Mouse (Mus musculus) heart, postnatal 4 days (tissue): ENCODE measurements around the gene Abcb10. TPM values are rescaled to one million over a fixed set of nuclear protein-coding genes. Genes with fewer than 3 reads are reported as not detected.
A peak's percentile ranks its signal among the peaks of the same experiment; 100 is the strongest.
"Not testable (repeated sequence)": the region's sequence is repeated elsewhere in the genome, so short reads cannot be mapped to it uniquely, and the experiment has no call there.

Experiments used
- DNase-seq: peaks from one replicate; pipeline ENCODE4 v3.0.0; 2021
- total RNA-seq, 2 experiments: library from RNA; stranded (reverse); gene quantifications; 2 replicates each; pipeline ENCODE4 v1.2.3; 2021

Abcb10 gene
- total RNA-seq, result 10 to 100 TPM; 36.9 to 37.8 TPM

GRCm38 (mm10) chr8:123982826-123983400 is at the start of gene Abcb10:
Gene Abcb10 (minus strand): TSS chr8:123983122.
- DNase-seq, result peak; percentile 93

- DNase-seq, result no peak
Measured at GRCm38 (mm10) chr8:124027831-124028230, 44.9 kb upstream of the Abcb10 start.

DNA sequence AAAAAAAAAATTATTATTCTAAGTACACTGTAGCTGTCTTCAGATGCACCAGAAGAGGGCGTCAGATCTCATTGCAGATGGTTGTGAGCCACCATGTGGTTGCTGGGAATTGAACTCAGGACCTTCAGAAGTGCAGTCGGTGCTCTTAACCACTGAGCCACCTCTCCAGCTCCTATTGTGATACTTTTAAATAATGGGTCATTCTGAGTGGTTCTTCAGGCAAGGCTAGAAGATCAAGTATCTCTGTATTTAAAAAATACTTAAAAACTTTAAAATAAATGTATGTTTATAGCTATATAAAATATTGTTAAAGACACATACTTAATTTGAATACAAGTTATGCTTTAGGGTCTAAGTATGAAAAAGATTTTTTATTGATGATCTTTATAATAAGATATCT is 43.3 kb upstream of the Abcb10 start:
- DNase-seq, result not testable (repeated sequence)

GRCm38 (mm10) chr8:124021237-124022227 is 38.6 kb upstream of the Abcb10 start, which contains the start of the genes Taf5l and Urb2:
Gene Taf5l (minus strand): TSS chr8:124021397.
Gene Urb2 (plus strand): TSS chr8:124021508.
- DNase-seq, result peak; percentile 94

DNA sequence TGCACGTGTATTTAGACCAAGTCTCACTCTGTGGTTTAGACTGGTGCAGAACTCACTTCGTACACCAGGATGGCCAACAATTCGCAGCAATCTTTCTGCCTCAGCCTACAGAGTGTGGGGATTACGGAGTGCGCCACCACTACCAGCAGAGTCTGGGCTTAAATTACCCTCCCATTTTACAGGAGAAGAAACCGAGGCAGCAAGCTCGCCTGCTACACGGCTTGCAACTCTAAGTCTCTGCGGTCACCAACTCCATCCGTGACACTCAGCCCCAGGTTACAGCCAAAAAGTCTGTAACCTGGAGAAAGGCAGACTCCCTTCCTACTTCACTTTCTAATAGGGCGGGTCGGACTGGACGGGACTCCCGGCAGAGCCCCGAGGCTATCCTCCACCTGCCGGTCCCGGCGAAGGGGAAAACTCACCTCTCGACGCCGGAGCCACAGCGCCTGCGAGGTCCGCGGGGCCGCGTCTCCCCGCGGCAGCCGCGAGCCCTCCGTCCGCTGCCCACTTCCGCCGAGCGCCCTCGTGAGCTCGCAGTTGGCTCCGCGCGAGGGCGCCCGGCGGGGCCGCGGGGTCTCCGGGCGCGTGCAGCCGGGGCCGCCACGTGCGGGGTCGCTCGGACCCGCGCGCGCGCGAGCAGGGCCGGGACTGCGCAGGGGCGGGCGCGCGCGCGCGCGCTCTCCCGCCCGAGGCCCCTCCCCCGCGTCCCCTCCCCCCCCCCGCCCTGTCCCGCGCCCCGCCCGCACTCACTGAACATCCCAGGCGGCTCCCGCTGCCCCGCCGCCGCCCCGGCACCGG is 37.7 kb upstream of the Abcb10 start:
- peak; percentile 71 for DNase-seq

DNA sequence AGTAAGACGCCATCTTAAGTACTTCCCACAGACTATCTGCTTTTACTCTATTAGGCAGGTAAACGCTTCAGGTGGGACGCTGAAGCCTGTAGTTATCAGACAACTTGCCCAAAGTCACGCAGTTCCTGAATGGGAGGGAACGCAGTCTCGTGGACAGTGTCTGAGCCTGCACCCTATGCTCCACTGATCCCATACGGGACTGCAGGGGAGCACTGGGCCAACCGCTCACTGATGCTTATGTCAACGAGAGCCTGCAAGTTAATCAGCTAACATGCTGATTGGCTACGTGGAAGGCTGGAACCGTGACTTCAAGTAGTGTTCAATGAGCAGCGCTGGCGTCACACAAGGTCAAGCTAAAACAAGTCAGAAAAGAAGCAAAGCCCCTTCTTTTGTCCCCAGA is 36.9 kb upstream of the Abcb10 start:
- DNase-seq, result peak; percentile 25

GRCm38 (mm10) chr8:124014751-124015150 is 31.8 kb upstream of the Abcb10 start:
- DNase-seq, result no peak

GRCm38 (mm10) chr8:124014299-124014698 is 31.4 kb upstream of the Abcb10 start:
- DNase-seq, result not testable (repeated sequence)

- no peak for DNase-seq
Measured at GRCm38 (mm10) chr8:124011989-124012586, 29.2 kb upstream of the Abcb10 start.

DNA sequence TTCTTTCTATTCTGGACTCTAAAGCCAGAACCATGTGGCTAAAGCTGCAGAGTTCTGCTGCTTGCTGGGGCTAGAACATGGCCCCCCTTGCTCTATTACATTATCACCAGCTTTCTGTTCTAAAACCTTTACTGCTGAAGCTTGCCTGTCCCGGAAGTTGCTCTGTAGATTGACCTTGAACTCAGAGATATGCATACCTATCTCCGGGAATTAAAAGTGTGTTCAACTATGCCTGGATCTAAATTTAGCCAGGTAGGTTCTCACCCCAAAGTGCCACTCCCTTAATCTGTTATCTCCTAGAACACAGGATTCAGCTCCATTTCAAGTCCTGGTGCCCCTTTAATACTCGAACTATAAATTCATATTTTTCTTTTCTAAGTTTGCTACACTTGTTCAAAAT is 28.7 kb upstream of the Abcb10 start:
- DNase-seq, result no peak

- DNase-seq, result no peak
Measured at GRCm38 (mm10) chr8:124007829-124008228, 24.9 kb upstream of the Abcb10 start.

DNA sequence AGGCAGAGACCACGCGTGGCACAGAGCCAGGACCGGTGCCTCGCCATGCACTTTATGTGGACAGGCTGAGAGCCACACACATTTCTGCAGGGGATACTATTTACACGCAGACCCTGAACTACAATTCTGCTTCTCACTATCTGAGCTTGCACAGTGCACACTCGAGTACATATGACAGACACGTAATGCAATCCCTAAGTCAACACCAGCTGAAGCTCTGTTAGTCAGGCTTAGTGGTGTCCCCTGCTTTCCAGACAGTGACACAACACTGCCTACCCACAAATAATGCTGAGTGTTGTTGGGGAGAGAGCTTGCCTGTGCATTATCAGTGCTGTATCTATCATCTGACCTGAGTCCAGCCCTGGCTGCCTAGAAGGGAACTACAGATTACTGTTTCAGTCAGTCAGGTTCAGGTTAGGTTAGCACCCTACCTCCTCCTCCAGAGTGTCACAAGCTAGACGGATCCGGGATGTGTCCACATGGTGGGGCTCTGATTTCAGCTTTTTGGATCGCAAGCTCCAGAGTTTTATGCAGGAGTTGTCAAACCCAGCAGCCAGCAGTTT is 19.7 kb upstream of the Abcb10 start:
- DNase-seq, result no peak

DNA sequence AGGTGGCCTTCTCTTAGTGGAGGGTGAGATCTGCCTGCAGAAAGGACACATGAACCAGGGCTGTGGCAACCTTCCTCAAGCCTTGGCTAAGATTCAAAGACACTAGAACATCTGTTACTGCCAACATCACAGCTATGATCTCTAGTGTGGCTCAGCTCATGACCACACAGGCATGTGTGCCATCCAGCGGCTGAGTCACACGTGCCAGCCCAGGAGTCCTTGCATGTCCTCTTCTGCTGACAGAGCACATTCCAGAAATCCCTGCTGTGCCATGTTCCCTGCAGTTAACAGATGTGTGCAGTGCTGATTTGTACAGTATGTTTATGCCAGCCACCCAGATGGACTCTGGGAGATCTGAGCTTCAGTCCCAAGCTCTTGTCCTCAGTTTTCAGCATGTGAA is 16.6 kb upstream of the Abcb10 start:
- DNase-seq, result peak; percentile 37

GRCm38 (mm10) chr8:123993997-123994396 is 11.1 kb upstream of the Abcb10 start:
- DNase-seq, result no peak

GRCm38 (mm10) chr8:123993597-123993996 is 10.7 kb upstream of the Abcb10 start:
- no peak for DNase-seq

- DNase-seq, result peak; percentile 14
Measured at GRCm38 (mm10) chr8:123992587-123992986, 9.7 kb upstream of the Abcb10 start.

DNA sequence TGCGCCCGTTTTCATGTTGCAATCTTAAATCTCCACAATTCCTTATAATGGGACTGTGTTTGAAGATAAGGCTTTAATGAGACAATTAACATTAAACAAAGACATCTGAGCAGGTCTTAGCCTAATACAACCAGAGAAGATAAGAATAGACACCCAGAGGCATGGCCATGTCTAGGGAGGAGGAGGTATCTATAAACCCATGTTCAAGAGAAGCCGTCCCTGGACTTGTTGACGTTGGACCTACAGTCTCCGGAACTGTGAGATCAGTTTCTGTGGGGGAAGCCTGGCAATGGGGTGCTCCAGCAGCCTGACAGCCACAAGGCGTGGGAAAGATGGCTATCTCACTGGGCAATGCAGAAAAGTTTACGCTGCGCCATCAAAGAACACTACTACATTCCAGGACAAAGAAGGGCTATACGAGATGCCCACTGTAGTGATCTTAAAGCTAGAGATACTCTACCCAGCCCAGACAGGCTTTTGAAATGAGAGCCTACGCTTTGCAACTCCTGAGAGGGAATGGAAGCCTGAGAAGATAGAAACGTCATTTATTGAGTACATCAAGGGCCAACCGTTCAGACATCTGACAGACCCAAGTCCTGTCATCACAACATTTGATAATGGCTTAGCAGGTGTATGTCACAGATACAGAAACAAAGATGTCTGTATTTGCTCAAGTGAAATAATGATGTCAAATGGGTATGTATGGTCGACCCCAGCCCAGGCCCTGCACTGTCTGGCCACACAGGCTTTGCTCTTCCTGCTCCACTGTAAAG is 7.5 kb upstream of the Abcb10 start:
- no peak for DNase-seq

- peak; percentile 10 for DNase-seq
Measured at GRCm38 (mm10) chr8:123989128-123989527, 6.2 kb upstream of the Abcb10 start.

DNA sequence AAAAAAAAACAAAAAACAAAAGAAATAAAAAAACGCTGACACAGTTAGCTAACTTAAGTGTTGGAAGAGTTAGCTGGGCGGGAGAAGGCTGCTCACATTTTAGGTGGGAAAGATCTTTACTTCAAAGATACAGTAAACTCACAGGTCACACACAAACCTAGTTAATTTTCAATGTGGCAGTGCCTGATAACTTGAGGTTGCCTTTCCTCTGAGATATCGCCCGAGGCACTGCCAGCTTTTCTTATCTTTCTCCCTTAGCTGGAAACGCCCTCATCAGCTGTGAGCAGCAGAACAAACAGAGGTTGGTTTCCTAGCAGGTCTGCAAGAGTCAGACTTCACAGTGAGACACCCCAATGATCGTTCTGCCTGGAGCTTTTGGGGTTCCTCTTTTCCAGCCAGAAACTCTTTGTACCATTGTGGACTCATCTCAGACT is 5.7 kb upstream of the Abcb10 start:
- DNase-seq, result peak; percentile 41

DNA sequence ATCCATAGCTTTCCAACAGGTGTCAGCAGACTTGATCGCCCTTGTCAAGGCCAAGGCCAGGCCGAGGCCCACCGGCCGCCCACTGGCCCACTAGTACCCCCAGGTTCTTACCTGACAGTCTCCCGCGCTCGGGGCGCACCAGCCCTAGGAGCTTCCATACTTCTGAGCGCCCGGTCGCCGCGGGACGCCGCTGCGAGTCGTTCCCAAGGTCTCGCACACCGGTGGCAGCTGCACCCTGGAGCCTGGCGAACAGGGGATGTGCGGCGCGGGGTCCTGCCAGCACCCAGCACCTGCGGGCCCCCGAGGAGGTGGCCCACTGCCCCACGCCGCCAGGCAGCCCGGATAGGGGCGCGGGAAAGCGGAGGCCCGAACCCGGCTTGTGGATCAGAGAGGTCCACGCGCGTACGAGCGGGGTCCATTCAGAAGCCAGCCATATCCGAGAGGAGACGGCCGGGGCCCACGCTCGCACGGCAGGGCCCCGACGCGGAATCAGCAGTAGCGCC is 580 bp downstream of the Abcb10 start:
- no peak for DNase-seq

DNA sequence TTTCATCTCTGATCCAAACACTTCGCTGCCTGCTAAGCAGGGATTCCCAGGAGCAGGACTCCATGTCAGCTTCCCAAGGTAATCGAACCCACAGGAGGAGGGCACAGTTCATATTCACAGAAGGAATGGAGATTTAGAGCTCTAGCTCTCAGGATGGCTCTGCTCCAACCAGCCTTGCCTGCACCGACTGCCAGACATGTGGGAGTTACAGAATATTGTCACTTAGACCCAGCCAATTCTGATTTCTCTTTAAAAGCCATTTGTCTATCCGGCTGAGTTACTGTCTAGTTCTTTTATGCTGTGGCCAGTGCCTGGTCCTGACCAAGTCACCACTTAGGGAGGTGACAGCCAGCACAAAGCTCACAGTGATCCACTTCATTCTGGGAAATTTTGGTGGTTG is 1.2 kb downstream of the Abcb10 start:
- DNase-seq, result peak; percentile 35
